Mouse (Mus musculus) c-Kit-negative CD71-positive TER-119-positive erythroid progenitor cells, embryonic 14.5 days (primary cell): ENCODE results near the gene Psmd1.

Source experiments
- DNase-seq: peaks from one replicate; pipeline ENCODE4 v3.0.0-alpha.2; 2013; ENCODE audit warnings: low read depth, low spot score

The Psmd1 gene

DNA sequence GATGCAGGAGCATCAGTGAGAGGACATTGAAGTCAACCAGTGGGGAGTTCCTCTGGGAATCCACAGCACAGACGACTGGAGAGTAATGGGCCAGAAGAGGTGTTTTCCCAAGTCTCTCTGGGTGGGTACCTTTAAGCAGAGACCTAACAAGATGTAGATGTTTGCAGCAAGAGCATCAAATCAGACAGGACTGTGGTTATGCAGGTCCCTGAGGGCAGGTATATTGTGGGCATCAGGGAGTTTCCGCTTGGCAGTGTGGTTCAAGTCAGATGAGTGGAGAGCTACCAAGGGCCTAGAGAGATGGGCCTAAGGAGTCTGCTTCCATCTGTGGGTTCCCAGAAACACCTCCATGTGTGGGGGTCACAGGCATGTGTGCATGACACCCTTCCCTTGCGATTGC, 91.9 kb downstream of the Psmd1 start:
- no peak for DNase-seq

- no peak for DNase-seq
Measured at GRCm38 (mm10) chr1:86156595-86156994, 92.4 kb downstream of the Psmd1 start.

DNA sequence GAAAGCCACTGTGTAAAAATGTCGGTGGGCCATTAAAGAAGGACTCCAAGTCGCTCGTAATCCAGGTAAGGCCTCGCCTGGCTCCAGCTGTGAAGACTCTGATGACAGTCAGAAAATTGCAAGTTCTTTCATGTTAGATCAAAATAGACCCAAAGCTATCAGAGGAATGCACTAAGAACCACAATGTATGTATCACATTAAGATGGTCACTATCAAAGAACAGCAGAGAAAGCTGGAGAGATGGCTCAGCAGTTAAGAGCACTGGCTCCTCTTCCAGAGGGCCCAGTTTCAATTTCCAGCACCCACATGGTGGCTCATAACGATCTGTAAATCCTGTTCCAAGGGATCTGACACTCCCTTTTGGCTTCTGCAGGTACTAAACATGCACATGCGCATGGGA, 95.9 kb downstream of the Psmd1 start:
- peak; percentile 35 for DNase-seq

- DNase-seq: peak; percentile 47
Measured at GRCm38 (mm10) chr1:86160479-86160878, 96.3 kb downstream of the Psmd1 start.

DNA sequence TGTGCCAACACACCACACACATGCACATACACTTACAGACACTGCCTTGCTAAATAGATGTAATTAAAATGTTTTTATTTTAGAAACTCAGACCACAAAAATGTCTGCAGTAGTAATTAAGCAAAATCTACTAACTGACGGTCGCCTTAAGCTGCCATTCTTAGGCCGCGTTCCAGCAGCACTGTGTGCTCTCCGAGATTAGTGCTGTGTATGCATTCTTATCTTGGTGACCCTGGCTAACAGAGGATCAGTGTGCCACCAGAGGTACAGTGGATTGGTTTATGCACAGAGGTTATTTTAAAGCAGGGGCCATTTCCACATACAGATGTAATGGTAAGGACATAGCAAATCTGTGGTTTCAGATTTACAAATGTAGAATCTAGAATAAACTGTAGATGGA, 96.9 kb downstream of the Psmd1 start:
- DNase-seq: peak; percentile 42

DNA sequence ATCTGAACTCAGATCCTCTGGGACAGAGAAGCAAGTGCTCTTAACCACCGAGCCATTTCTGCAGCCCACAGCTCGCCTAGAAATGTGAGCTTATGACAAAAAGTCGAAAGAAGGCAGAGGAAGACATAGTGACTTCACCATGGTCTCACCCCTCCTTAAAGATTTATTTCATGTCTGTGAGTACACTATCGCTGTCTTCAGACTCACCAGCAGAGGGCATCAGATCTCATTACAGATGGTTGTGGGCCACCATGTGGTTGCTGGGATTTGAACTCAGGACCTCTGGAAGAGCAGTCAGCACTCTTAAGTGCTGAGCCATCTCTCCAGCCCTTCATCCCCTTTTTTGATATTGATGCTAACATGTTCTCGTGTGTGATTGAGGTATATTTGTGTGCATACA, 110.4 kb downstream of the Psmd1 start:
- no peak for DNase-seq

DNA sequence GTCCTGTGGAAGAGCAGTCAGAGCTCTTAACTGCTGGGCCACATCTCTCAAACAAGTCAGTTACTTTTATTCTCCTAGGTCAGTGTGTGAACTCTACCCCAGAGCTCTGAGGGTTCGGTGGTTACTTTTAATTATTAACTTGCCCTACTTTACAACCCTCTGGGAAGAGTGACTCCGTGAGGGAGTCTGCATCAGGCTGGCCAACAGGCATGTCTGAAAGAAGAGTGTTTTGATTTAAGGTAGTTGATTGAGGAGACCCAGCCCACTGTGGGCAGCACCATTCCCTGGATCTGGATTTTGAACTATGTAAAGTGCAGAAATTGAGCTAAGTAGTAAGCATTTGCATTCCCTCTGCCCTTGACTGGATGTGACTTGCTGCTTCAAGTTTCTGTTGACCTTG, 111.9 kb downstream of the Psmd1 start:
- no peak for DNase-seq

GRCm38 (mm10) chr1:86178462-86179253, 114.5 kb downstream of the Psmd1 start:
- peak; percentile 84 for DNase-seq

DNA sequence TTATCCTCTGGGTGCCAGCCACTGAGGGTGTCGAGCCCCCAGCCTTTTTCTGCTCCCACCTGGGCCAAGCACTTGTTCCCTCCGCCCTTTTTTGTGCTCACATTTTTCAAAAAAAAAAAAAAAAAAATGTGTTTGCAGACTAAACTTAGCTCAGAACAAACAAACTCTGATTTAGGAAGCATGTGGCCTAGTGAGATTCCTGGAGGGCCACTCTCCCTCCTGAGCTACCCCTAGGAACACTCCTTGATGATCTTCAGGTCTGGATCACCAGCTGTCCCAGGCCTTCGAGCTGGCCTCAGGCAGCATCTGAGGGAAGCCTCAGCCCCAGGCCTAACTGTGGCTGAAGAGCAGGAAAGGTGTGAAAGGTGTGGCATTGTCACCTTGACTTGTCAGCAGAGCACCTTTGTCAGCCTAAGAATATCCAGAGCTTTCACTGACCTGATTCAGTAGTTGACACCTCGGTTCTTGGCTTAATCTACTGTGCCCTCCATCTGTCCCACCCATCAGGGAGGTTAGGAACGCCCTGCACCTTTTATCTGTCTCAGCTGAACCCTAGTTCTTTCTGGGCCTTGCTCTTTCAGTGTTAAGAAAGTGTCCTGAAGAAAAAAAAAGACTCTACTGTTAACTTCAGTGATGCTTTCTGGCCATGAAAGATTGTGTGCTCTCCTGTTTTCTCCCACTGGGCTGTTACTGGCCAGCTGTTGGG, 118.0 kb downstream of the Psmd1 start:
- DNase-seq: no peak

DNA sequence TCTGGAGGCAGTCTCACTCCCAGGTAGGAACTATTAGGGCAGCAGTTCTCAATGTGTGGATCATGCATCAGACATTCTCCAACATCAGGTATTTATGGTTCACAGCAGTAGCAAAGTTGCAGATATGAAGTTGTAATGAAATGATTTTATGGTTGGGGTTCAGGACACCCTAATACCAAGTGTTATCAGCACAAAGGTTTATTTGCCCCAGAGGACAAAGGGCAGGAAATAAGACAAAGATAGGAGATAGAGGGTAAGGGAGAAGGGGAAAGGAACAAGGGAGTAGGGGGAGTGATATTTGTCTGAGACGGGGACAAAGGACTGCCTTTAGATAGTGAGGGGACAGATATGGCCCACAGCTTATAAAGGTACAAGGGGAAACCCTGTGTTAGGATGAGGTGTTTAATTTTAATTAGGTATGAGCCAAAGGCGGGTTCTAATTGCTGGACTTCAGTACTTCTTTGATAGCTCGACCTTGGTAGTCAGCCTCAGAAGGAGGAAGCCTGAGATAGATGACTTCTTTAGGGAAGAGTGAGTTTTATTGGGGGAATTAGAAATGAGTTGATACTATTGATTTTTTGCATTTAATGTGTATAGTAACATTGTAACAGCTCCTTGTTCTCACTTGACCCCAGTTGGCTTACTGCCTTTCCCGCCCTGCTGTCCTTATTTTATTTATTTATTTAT, 119.5 kb downstream of the Psmd1 start:
- no peak for DNase-seq

GRCm38 (mm10) chr1:86186762-86187161, 122.6 kb downstream of the Psmd1 start:
- DNase-seq: no peak

DNA sequence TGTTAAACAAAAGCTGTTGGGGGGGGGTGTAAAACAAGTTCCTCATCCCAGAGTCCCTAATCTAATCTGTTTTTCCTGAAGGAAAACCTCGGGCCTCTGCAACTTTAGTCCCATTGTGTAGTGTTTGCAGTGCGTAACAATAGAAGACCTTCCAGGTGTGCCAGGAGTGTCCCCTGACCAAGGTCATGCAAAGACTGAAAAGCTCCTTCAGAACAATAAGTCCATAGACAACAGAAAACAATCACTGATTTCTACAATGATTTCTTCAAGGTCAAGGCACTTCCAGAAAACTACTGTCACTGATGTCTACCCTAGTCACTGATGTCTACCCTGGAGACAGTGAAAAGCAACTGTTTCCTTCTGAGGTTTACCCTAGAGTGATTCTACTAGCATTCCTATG, 123.7 kb downstream of the Psmd1 start:
- DNase-seq: no peak

GRCm38 (mm10) chr1:86188271-86188670, 124.1 kb downstream of the Psmd1 start:
- no peak for DNase-seq
